Mouse (Mus musculus): Measurements from ENCODE around the gene Vmn1r158.
"Not testable (repeated sequence)": the region's sequence is repeated elsewhere in the genome, so short reads cannot be mapped to it uniquely, and the experiment has no call there.

Gene Vmn1r158

DNA sequence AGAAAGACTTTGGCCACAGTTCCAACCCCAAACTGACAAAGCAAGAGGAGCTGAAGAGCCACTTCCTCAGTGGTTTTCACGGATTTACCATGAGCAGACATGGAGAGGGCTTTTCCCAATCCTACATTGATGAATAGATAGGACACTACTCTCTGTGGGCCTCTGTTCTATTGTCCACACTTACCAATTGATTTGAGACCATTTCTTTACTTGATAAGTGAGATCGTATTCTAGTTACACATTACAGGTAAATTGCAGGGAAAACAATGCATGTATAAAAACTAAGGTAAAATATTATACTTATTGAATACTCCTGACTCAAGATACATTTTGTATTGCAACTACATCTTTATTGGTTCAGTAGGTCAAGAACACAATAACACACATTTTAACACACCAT lies at the start of gene Vmn1r158:
Gene Vmn1r158 (minus strand): TSS at position 101 of the 400 bp plus-strand sequence.
- DNase-seq (ENCODE audit: extremely low read depth, low read depth): not testable (repeated sequence)

DNA sequence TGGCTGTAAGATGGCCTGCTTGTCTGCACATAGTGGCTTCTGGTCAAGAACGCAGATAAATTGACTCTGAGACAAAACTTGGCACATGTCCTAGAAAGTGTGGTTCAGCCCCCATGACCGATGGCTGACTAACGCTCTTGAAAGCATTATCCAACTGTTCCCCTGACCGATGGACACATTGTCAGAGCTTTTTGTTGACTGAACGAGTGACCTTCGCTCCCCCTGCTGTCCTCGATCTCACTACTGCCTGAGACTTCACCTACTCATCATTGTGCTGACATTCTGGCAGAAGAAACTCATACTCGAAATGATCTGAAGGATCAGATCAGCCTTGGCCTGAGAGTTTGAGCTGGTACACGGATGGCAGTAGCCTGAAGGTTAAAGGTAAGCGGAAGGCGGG lies 14.6 kb downstream of the Vmn1r158 start:
- not testable (repeated sequence) for DNase-seq (ENCODE audit: extremely low read depth, low read depth)

DNA sequence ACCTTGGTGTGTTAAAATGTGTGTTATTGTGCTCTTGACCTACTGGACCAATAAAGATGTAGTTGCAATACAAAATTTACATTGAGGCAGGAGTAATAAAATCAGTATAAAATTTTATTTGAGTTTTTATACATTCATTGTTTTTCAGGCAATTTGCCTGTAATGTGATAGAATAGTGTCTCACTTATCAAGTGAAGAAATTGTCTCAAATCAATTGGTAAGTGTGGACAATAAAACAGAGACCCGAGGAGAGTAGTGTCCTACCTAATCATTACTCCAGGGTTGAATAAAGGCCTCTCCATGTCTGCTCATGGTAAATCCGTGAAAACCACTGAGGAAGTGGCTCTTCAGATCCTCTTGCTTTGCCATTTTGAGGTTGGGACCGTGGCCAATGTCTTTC lies 29.2 kb downstream of the Vmn1r158 start, which contains the start of gene Vmn1r157:
Gene Vmn1r157 (plus strand): TSS at position 301 of the 400 bp plus-strand sequence.
- not testable (repeated sequence) for DNase-seq (ENCODE audit: extremely low read depth, low read depth)
